Mouse (Mus musculus) hindbrain, embryonic 12.5 days (tissue): ENCODE data around the gene Grid2. TPM values are rescaled to one million over a fixed set of nuclear protein-coding genes. Genes with fewer than 3 reads are reported as not detected.

Source experiments
- ATAC-seq: fragments of 200-750 bp; cut with Nextera tagmentation; 2 replicates; pipeline ENCODE4 v1.8.0; 2017; ENCODE audit warnings: moderate TSS enrichment; ENCODE audit not compliant: low FRiP score
- H3K27ac ChIP-seq: fragments of 300-500 bp; sonication (generic); 2 replicates; pipeline ENCODE4 v1.5.1; 2016; ENCODE audit warnings: mild to moderate bottlenecking
- H3K27me3 ChIP-seq: fragments of 300-500 bp; sonication (generic); 2 replicates; pipeline ENCODE4 v1.6.1; 2016; ENCODE audit warnings: mild to moderate bottlenecking
- H3K36me3 ChIP-seq: fragments of 300-500 bp; sonication (generic); 2 replicates; pipeline ENCODE4 v1.6.1; 2016; ENCODE audit warnings: mild to moderate bottlenecking
- H3K4me1 ChIP-seq: fragments of 300-500 bp; sonication (generic); 2 replicates; pipeline ENCODE4 v1.6.1; 2016
- H3K4me2 ChIP-seq: fragments of 300-500 bp; sonication (generic); replicated peaks from 2 replicates; pipeline ENCODE4 v1.6.1; 2016; ENCODE audit warnings: mild to moderate bottlenecking
- H3K4me3 ChIP-seq: fragments of 300-500 bp; sonication (generic); 2 replicates; pipeline ENCODE4 v1.5.1; 2016; ENCODE audit warnings: mild to moderate bottlenecking
- H3K9ac ChIP-seq: fragments of 300-500 bp; sonication (generic); 2 replicates; pipeline ENCODE4 v1.6.1; 2016; ENCODE audit warnings: mild to moderate bottlenecking, moderate library complexity
- H3K9me3 ChIP-seq: fragments of 300-500 bp; sonication (generic); replicated peaks from 2 replicates; pipeline ENCODE4 v1.6.1; 2016; ENCODE audit warnings: mild to moderate bottlenecking
- WGBS: fragments of 180-500 bp; shearing (Covaris S2); methylation state at CpG from one replicate; pipeline ENCODE4 v1.1.7; 2016; 5-methylcytosine and 5-hydroxymethylcytosine counted together
- polyA plus RNA-seq: library from polyadenylated mRNA; unstranded; fragments of >200 nt; fragmentation: Nextera tagmentation; extraction: Ambion mirVana; gene quantifications from 2 replicates; pipeline ENCODE4 v1.2.1, GENCODE M21; 2016

Gene Grid2
- polyA plus RNA-seq, 1 experiment from 2014 or later, result 8.1 TPM

DNA sequence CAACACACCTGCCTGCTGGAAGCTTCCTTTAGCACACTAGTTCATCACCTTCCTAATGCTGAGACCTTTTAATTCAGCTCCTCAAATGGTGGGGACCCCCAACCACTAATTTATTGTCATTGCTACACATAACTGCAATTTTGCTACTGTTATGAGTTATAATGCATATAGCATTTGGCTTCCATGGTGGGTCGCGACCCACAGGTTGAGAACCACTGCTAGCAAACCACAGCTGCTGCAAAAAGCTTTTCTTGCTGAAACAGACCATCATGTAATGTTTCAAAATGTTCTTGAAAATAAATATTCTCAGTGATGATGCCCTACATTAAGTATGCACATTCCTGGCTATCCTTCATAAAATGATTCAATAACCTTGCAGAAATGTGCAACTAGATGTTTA is 1024.3 kb downstream of the Grid2 start:
- no peak overlapping the region for H3K9ac ChIP-seq
- ATAC-seq, result no peak
- no peak overlapping the region for H3K4me2 ChIP-seq
- no peak overlapping the region for H3K27ac ChIP-seq
- H3K9me3 ChIP-seq, result no peaks in the 10 kb centered on the region
- 88% methylated on average over 2 of the region's 2 CpGs for WGBS
- no peaks in the 10 kb centered on the region for H3K4me1 ChIP-seq
- no peak overlapping the region for H3K4me3 ChIP-seq
- H3K36me3 ChIP-seq, result no peaks in the 10 kb centered on the region
- H3K27me3 ChIP-seq, result no peaks in the 10 kb centered on the region

DNA sequence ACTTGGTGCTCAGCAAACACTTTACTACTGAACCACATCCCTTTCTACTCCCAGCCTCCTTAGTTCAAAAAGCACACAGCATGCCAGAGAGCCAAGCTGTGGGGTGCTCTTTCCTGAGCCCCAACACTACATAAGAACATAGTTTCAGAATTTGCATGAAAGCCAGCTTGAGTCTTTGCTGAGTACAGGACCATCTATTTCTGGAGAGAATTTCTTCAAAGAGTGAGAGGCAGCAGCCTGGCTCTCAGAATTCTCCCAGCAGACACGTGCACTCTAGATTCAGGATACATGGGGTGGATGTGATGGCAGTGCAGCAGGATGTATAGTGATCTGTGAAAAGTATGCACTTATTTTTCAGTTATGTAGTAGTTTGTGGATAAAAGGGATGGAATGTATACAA is 1038.1 kb downstream of the Grid2 start:
- Histone ChIP-seq H3K4me3 (no peak overlapping the region), H3K27ac (no peak overlapping the region), H3K27me3 (no peaks in the 10 kb centered on the region), H3K4me2 (no peak overlapping the region), H3K4me1 (no peaks in the 10 kb centered on the region), H3K9ac (no peak overlapping the region), H3K9me3 (no peaks in the 10 kb centered on the region), H3K36me3 (no peaks in the 10 kb centered on the region)
- WGBS, result 81% methylated on average over 1 of the region's 1 CpGs
- no peak for ATAC-seq

DNA sequence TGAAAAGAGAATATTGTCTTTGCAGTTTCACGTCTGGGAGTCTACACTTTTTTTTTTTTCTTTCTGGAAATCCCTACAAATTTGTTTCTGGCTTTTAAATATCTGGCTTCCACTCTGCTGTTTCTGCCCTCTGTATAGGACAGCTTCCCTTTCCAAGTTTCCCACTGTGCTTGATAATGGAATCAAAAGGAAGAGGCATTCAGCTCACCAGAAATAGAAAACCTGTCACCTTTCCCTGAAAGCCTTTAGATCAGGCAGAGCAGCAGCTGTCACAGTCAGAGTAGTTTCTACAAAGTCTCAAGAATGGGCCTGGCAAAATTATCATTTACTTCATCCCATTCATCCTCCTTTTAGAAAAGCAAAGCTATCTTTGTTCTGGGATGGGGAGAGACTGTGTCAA is 1042.0 kb downstream of the Grid2 start:
- Histone ChIP-seq H3K4me3 (no peak overlapping the region), H3K4me1 (no peaks in the 10 kb centered on the region), H3K27me3 (no peaks in the 10 kb centered on the region), H3K9ac (no peak overlapping the region), H3K4me2 (no peak overlapping the region), H3K36me3 (no peaks in the 10 kb centered on the region), H3K9me3 (no peaks in the 10 kb centered on the region), H3K27ac (no peak overlapping the region)
- ATAC-seq, result no peak
- WGBS, result 59% methylated on average over 1 of the region's 1 CpGs

GRCm38 (mm10) chr6:64304709-64305476 is 1049.2 kb downstream of the Grid2 start:
- peak; percentile 85 for ATAC-seq
- H3K36me3 ChIP-seq, result no peaks in the 10 kb centered on the region
- no peaks in the 10 kb centered on the region for H3K9me3 ChIP-seq
- no peak overlapping the region for H3K9ac ChIP-seq
- no peaks in the 10 kb centered on the region for H3K4me1 ChIP-seq
- no peaks in the 10 kb centered on the region for H3K27me3 ChIP-seq
- H3K27ac ChIP-seq, result no peak overlapping the region
- WGBS, result 80% methylated on average over 2 of the region's 2 CpGs
- H3K4me3 ChIP-seq, result no peak overlapping the region
- no peak overlapping the region for H3K4me2 ChIP-seq

GRCm38 (mm10) chr6:64308631-64309030 is 1053.0 kb downstream of the Grid2 start:
- WGBS, result 83% methylated on average over 1 of the region's 1 CpGs
- no peak for ATAC-seq
- no peak overlapping the region for H3K4me3 ChIP-seq
- H3K27ac ChIP-seq, result no peak overlapping the region
- no peaks in the 10 kb centered on the region for H3K27me3 ChIP-seq
- no peaks in the 10 kb centered on the region for H3K9me3 ChIP-seq
- no peaks in the 10 kb centered on the region for H3K4me1 ChIP-seq
- H3K36me3 ChIP-seq, result no peaks in the 10 kb centered on the region
- H3K4me2 ChIP-seq, result no peak overlapping the region
- no peak overlapping the region for H3K9ac ChIP-seq

DNA sequence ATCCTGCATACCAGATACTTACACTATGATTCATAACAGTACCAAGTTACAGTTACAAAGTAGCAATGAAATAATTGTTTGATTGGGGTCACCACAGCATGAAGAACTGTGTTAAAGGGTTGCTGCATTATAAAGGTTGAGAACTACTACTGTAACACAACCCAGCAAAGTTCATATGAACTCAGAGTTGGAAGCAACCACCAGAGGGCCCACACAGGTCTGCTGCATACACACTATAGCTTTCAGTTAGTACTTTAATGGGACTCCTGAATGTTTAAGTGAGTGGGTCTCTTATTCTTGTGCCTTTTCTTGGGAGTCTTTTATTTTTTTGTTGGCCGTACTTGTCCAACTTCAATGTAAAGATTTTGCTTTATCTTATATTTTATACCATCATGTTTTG is 1057.5 kb downstream of the Grid2 start:
- Histone ChIP-seq H3K9me3 (no peaks in the 10 kb centered on the region), H3K9ac (no peak overlapping the region), H3K4me3 (no peak overlapping the region), H3K4me2 (no peak overlapping the region), H3K4me1 (no peaks in the 10 kb centered on the region), H3K27ac (no peak overlapping the region), H3K27me3 (no peaks in the 10 kb centered on the region), H3K36me3 (no peaks in the 10 kb centered on the region)
- ATAC-seq, result no peak
- 94% methylated on average over 1 of the region's 1 CpGs for WGBS

- H3K4me1 ChIP-seq, result no peaks in the 10 kb centered on the region
- ATAC-seq, result no peak
- H3K27ac ChIP-seq, result no peak overlapping the region
- WGBS, result 90% methylated on average over 1 of the region's 1 CpGs
- H3K9ac ChIP-seq, result no peak overlapping the region
- no peaks in the 10 kb centered on the region for H3K27me3 ChIP-seq
- no peak overlapping the region for H3K4me2 ChIP-seq
- no peaks in the 10 kb centered on the region for H3K36me3 ChIP-seq
- no peaks in the 10 kb centered on the region for H3K9me3 ChIP-seq
- H3K4me3 ChIP-seq, result no peak overlapping the region
Observed at GRCm38 (mm10) chr6:64326936-64327335, 1071.3 kb downstream of the Grid2 start.

DNA sequence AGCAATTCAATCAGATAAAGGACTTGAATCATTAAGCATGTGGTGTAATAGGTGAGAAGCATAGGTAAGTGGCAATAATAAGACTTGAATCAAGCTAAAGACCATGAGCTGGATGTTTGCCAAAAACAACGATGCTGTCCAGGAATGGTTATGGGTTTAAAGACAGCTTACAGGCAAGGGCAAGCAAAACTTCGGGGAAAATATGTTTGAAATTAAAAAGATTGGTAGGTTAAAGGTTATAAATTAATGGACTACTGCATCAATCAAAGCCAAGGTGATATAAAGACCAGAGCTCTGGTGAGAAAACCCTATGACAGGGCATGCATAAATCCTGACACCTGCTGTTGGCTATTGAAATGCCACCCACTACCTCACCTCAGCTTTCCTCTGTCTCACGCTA is 1072.2 kb downstream of the Grid2 start:
- Histone ChIP-seq H3K27ac (no peak overlapping the region), H3K4me1 (no peaks in the 10 kb centered on the region), H3K9ac (no peak overlapping the region), H3K4me2 (no peak overlapping the region), H3K4me3 (no peak overlapping the region), H3K27me3 (no peaks in the 10 kb centered on the region), H3K36me3 (no peaks in the 10 kb centered on the region), H3K9me3 (no peaks in the 10 kb centered on the region)
- ATAC-seq, result no peak
- WGBS, result 77% methylated on average over 3 of the region's 3 CpGs

DNA sequence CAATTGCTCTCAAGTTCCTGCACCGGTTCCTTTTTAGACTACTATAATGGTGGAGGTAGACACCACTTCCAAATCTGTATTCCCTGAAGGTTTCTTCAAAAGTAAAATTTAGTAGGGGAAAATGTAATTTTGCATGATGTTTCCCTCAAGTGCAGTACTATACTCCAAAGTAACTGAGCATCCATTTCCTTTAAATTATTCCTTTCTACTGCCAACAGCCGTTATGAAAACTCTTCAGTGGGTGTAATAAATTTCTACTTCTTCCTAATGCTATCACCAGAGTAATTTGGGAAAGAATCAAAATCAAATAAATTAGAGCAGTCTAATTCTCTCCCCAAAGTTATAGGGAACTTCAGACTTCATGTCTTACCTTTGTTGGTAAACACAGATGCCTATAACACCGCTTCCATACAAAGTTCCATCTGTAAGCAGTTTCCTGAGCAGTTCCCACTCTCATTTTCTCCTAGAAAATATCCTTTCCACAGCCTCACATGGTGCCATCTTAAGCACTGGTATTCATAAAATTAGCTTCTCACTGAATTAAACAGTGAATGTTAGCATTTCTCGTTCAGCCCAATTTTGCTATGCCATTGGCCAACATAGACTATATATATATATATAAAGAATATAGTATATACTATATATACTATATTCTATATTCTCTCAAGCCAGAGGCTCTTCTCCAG is 1142.9 kb downstream of the Grid2 start:
- WGBS, result 93% methylated on average over 4 of the region's 4 CpGs
- no peaks in the 10 kb centered on the region for H3K36me3 ChIP-seq

GRCm38 (mm10) chr6:64427658-64428057 is 1172.0 kb downstream of the Grid2 start:
- Histone ChIP-seq H3K9me3 (no peaks in the 10 kb centered on the region), H3K36me3 (no peaks in the 10 kb centered on the region), H3K27ac (no peak overlapping the region), H3K4me3 (no peak overlapping the region), H3K27me3 (no peaks in the 10 kb centered on the region), H3K4me1 (no peaks in the 10 kb centered on the region), H3K9ac (no peak overlapping the region), H3K4me2 (no peak overlapping the region)
- no peak for ATAC-seq

More for the DNA sequence above, 1142.9 kb downstream of the Grid2 start:
- Histone ChIP-seq H3K4me2 (no peak overlapping the region), H3K9ac (no peak overlapping the region), H3K9me3 (no peaks in the 10 kb centered on the region), H3K27ac (no peak overlapping the region), H3K4me3 (no peak overlapping the region), H3K4me1 (no peaks in the 10 kb centered on the region), H3K27me3 (no peaks in the 10 kb centered on the region)
- no peak for ATAC-seq

GRCm38 (mm10) chr6:64428898-64429297 is 1173.2 kb downstream of the Grid2 start:
- Histone ChIP-seq H3K27ac (no peak overlapping the region), H3K4me1 (no peaks in the 10 kb centered on the region), H3K4me2 (no peak overlapping the region), H3K36me3 (no peaks in the 10 kb centered on the region), H3K27me3 (no peaks in the 10 kb centered on the region), H3K9ac (no peak overlapping the region), H3K4me3 (no peak overlapping the region), H3K9me3 (no peaks in the 10 kb centered on the region)
- no peak for ATAC-seq
- WGBS, result 47% methylated on average over 1 of the region's 1 CpGs

DNA sequence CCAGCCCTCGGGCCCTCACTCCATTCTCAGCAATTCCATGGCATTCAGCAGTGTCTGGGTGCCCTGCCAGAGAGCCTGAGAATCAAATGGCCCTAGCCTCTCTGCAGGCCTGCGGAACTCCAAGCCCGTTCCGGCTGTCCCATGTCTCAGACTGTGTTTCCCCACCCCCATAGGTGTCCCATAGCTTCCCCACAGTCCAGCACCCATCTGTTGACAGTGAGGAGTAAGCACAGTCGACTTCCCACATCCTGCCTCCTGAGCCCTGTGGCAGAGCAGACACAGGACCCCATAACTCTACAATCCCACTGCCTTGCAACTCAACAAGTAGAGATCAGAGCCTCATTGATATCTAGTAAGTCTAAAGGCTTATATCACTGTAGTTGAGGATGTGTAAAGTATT is 1192.5 kb downstream of the Grid2 start:
- Histone ChIP-seq H3K9ac (no peak overlapping the region), H3K4me2 (no peak overlapping the region), H3K4me1 (0 out of 2 replicates have a peak, but pooled peaks cover 5% of the 10 kb centered on the region), H3K4me3 (no peak overlapping the region), H3K36me3 (no peaks in the 10 kb centered on the region), H3K9me3 (no peaks in the 10 kb centered on the region), H3K27me3 (no peaks in the 10 kb centered on the region), H3K27ac (no peak overlapping the region)
- 0 out of 2 replicates have a peak, but pooled peaks have one; percentile 11 for ATAC-seq
- WGBS, result 88% methylated on average over 5 of the region's 5 CpGs

DNA sequence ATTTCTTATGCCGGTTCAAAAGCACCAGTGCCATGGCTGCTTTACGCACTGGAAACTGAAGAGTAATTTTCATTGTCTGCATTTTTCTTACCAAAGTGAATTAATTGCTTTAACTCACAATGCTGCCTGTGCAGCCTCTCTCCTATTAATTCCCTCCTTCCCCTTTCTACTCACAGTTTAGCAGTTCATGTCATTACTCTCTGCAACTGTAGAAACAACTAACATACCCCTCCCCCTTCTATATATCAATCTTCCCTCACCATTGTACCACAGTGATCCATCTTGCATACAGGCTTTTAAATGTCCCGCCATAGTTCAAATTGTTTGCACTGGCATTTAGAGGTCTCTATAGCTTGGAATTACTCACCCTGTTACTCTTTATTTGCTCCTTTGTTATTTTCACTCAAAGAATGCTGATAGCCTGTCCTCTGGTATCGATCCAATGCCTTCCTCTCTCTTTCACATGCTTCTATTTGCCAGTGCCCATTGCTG is 1193.2 kb downstream of the Grid2 start:
- 49% methylated on average over 4 of the region's 4 CpGs for WGBS
- no peak for ATAC-seq
- H3K27ac ChIP-seq, result no peak overlapping the region
- H3K9ac ChIP-seq, result no peak overlapping the region
- no peak overlapping the region for H3K4me2 ChIP-seq
- H3K36me3 ChIP-seq, result no peaks in the 10 kb centered on the region
- 0 out of 2 replicates have a peak, but pooled peaks cover 5% of the 10 kb centered on the region for H3K4me1 ChIP-seq
- no peaks in the 10 kb centered on the region for H3K9me3 ChIP-seq
- H3K27me3 ChIP-seq, result no peaks in the 10 kb centered on the region
- H3K4me3 ChIP-seq, result no peak overlapping the region
